ENCODE assay signal across 8 mouse cellular contexts in genomic region chr1:39645905-39646759, GRCm38 (mm10). TPM values are rescaled to one million over a fixed set of nuclear protein-coding genes. Genes with fewer than 3 reads are reported as not detected.
DNase-seq lines count a peak whose midpoint lies in the region; ATAC-seq and TF ChIP-seq lines count a peak whose summit lies in the region.

No protein-coding gene starts in this region.

- no peak overlapping the region for H3K4me2 ChIP-seq in forebrain, embryonic 13.5 days
- no peak overlapping the region for H3K4me2 ChIP-seq in forebrain, embryonic 11.5 days (ENCODE audit: low read depth, low read length, severe bottlenecking)
- no peak overlapping the region for H3K4me2 ChIP-seq in forebrain, postnatal 0 days (ENCODE audit: low read depth)

- no peaks in the 10 kb centered on the region for H3K9me3 ChIP-seq in forebrain, embryonic 13.5 days (replicated peaks)
- 0 out of 2 replicates have a peak, but pooled peaks cover 2% of the 10 kb centered on the region for H3K9me3 ChIP-seq in forebrain, embryonic 11.5 days (ENCODE audit: control insufficient read depth, low read length)
- H3K9me3 ChIP-seq in forebrain, postnatal 0 days (ENCODE audit: low read length), result no peaks in the 10 kb centered on the region

- H3K36me3 ChIP-seq in forebrain, embryonic 13.5 days (ENCODE audit: poor library complexity, severe bottlenecking), result no peaks in the 10 kb centered on the region
- no peaks in the 10 kb centered on the region for H3K36me3 ChIP-seq in forebrain, embryonic 11.5 days (ENCODE audit: control insufficient read depth, insufficient read depth, low read length)
- H3K36me3 ChIP-seq in forebrain, postnatal 0 days (ENCODE audit: insufficient read depth), result no peaks in the 10 kb centered on the region

- H3K27me3 ChIP-seq in forebrain, embryonic 13.5 days, result peaks cover 33% of the 10 kb centered on the region
- peaks cover 15% of the 10 kb centered on the region for H3K27me3 ChIP-seq in forebrain, embryonic 11.5 days (ENCODE audit: control insufficient read depth, insufficient read depth, low read length)
- H3K27me3 ChIP-seq in forebrain, postnatal 0 days (ENCODE audit: insufficient read depth, low read length), result no peaks in the 10 kb centered on the region

- no peak overlapping the region; the same call in 1 of the 2 replicates for H3K9ac ChIP-seq in forebrain, embryonic 13.5 days
- H3K9ac ChIP-seq in forebrain, embryonic 11.5 days (ENCODE audit: low read length), result no peak overlapping the region
- H3K9ac ChIP-seq in forebrain, postnatal 0 days, result no peak overlapping the region

- TF ChIP-seq CTCF in forebrain, postnatal 0 days (IDR thresholded peaks at IDR 0.05; ENCODE audit: low read depth), result no peak
- TF ChIP-seq CTCF in lung, adult 2 months (IDR thresholded peaks at IDR 0.05; ENCODE audit: insufficient read depth, low read length), result no peak

- peak; percentile 52; the same call in 1 of the 2 replicates for ATAC-seq in forebrain, embryonic 13.5 days
- no peak for ATAC-seq in forebrain, embryonic 11.5 days (replicated peaks; ENCODE audit: low FRiP score)
- ATAC-seq in forebrain, postnatal 0 days, result peak; percentile 60

- DNase-seq in forebrain, embryonic 11.5 days (ENCODE audit: low spot score), result no peak
- peak; percentile 48 for DNase-seq in A20 (ENCODE audit: low read depth, low spot score)
- DNase-seq in forebrain, postnatal 0 days, result peak; percentile 42
- DNase-seq in layer of hippocampus, postnatal 10 days (ENCODE audit: low spot score in 2 of 2), result peak; percentile 59 to 60
- no peak for DNase-seq in gastrocnemius, postnatal 25 days
- DNase-seq in T-cell, adult 2 months (ENCODE audit: low spot score), result no peak
- DNase-seq in lung, adult 2 months, result no peak

- H3K4me3 ChIP-seq in forebrain, embryonic 13.5 days, result no peak overlapping the region
- H3K4me3 ChIP-seq in forebrain, embryonic 11.5 days (ENCODE audit: low read depth, low read length), result no peak overlapping the region
- H3K4me3 ChIP-seq in forebrain, postnatal 0 days (ENCODE audit: low read depth, low read length), result no peak overlapping the region
- H3K4me3 ChIP-seq in lung, adult 2 months (replicated peaks; ENCODE audit: extremely low read depth, low read depth, low read length), result no peak overlapping the region

- TF ChIP-seq POLR2A in lung, adult 2 months (IDR thresholded peaks at IDR 0.05; ENCODE audit: borderline replicate concordance, extremely low read depth, low read depth, low read length), result no peak

- H3K27ac ChIP-seq in forebrain, embryonic 13.5 days, result peak overlapping the region; percentile 65
- no peak overlapping the region for H3K27ac ChIP-seq in forebrain, embryonic 11.5 days (ENCODE audit: low read depth, low read length)
- H3K27ac ChIP-seq in forebrain, postnatal 0 days (ENCODE audit: low read depth, low read length), result peak overlapping the region; percentile 54

- WGBS in forebrain, embryonic 13.5 days, result 29% methylated on average over 8 of the region's 8 CpGs
- 49% methylated on average over 8 of the region's 8 CpGs for WGBS in forebrain, embryonic 11.5 days
- 29% methylated on average over 8 of the region's 8 CpGs for WGBS in forebrain, postnatal 0 days
- WGBS in lung, adult 2 months, result 62% methylated on average over 8 of the region's 8 CpGs

- H3K4me1 ChIP-seq in forebrain, embryonic 13.5 days, result peaks cover 31% of the 10 kb centered on the region
- peaks cover 6% of the 10 kb centered on the region; the same call in 1 of the 2 replicates for H3K4me1 ChIP-seq in forebrain, embryonic 11.5 days (replicated peaks; ENCODE audit: control insufficient read depth, insufficient read depth, low read length)
- 0 out of 2 replicates have a peak, but pooled peaks cover 6% of the 10 kb centered on the region for H3K4me1 ChIP-seq in forebrain, postnatal 0 days (ENCODE audit: insufficient read depth)
- H3K4me1 ChIP-seq in lung, adult 2 months (ENCODE audit: control insufficient read depth, insufficient read depth, low read length), result peaks cover 8% of the 10 kb centered on the region

RNA-seq across cellular contexts. Expression of gene Creg2, which starts 5.1 kb away (rescaled TPM):
- polyA plus RNA-seq in forebrain, embryonic 13.5 days (2015; fragmentation: Nextera tagmentation; extraction: Ambion mirVana), result 0.33 and 0.56 TPM in 2 replicates
- 0.09 and 0.12 TPM in 2 replicates for polyA plus RNA-seq in forebrain, embryonic 11.5 days (2014; fragmentation: Nextera tagmentation; extraction: Ambion mirVana)
- total RNA-seq in forebrain, postnatal 0 days (2014; rRNA removed), result 9.8 and 13.1 TPM in 2 replicates
- polyA plus RNA-seq in forebrain, postnatal 0 days (2015; fragmentation: Nextera tagmentation; extraction: Ambion mirVana), result 2.8 and 6.9 TPM in 2 replicates
- 10 to 100 TPM; 51.6 to 54.2 TPM for total RNA-seq in layer of hippocampus, postnatal 10 days (2021)
- total RNA-seq in gastrocnemius, postnatal 25 days (2021), result under 1 TPM in 1 of 2 experiments, not detected in 1; 0.05 TPM
- polyA plus RNA-seq in lung, adult 2 months (2012; rRNA removed), result 0.07 and 0.14 TPM in 2 replicates

Comparison
In these comparisons a context has a peak if more than half of its experiments do, and no peak if none do; other contexts are left out.
1. DNase-seq: peak in A20 (single experiment), forebrain, postnatal 0 days (single experiment) and layer of hippocampus, postnatal 10 days (2 of 2); none in forebrain, embryonic 11.5 days (single experiment), gastrocnemius, postnatal 25 days (single experiment), T-cell, adult 2 months (single experiment) and lung, adult 2 months (single experiment).